Mouse (Mus musculus) lung, embryonic 15.5 days (tissue): Measurements from ENCODE around the gene Kcnk3. TPM values are rescaled to one million over a fixed set of nuclear protein-coding genes. Genes with fewer than 3 reads are reported as not detected.
A peak's percentile ranks its signal among the peaks of the same experiment; 100 is the strongest.

Experiments
- ATAC-seq: fragments of 200-750 bp; cut with Nextera tagmentation; 2 replicates; pipeline ENCODE4 v1.8.0; 2017; ENCODE audit warnings: moderate number of reproducible peaks, borderline replicate concordance; ENCODE audit not compliant: low FRiP score, low TSS enrichment; ENCODE audit errors: extremely low read depth
- H3K27ac ChIP-seq: fragments of 300-500 bp; sonication (generic); 2 replicates; pipeline ENCODE4 v1.5.1; 2015; ENCODE audit warnings: moderate library complexity, mild to moderate bottlenecking, inconsistent platforms
- H3K27me3 ChIP-seq: fragments of 300-500 bp; sonication (generic); 2 replicates; pipeline ENCODE4 v1.6.1; 2015; ENCODE audit warnings: inconsistent platforms
- H3K36me3 ChIP-seq: fragments of 300-500 bp; sonication (generic); 2 replicates; pipeline ENCODE4 v1.6.1; 2015; ENCODE audit warnings: inconsistent platforms
- H3K4me1 ChIP-seq: fragments of 300-500 bp; sonication (generic); 2 replicates; pipeline ENCODE4 v1.6.1; 2015; ENCODE audit warnings: inconsistent platforms
- H3K4me2 ChIP-seq: fragments of 300-500 bp; sonication (generic); 2 replicates; pipeline ENCODE4 v1.6.1; 2015; ENCODE audit warnings: inconsistent platforms, mild to moderate bottlenecking, moderate library complexity
- H3K4me3 ChIP-seq: fragments of 300-500 bp; sonication (generic); 2 replicates; pipeline ENCODE4 v1.5.1; 2015; ENCODE audit warnings: mild to moderate bottlenecking, inconsistent platforms
- H3K9ac ChIP-seq: fragments of 300-500 bp; sonication (generic); 2 replicates; pipeline ENCODE4 v1.6.1; 2015; ENCODE audit warnings: inconsistent platforms
- H3K9me3 ChIP-seq: fragments of 300-500 bp; sonication (generic); 2 replicates; pipeline ENCODE4 v1.6.1; 2016; ENCODE audit warnings: inconsistent platforms
- WGBS: fragments of 180-500 bp; shearing (Covaris S2); methylation state at CpG from one replicate; pipeline ENCODE4 v1.1.7; 2015; 5-methylcytosine and 5-hydroxymethylcytosine counted together
- polyA plus RNA-seq: library from polyadenylated mRNA; unstranded; fragments of >200 nt; fragmentation: Nextera tagmentation; extraction: Ambion mirVana; gene quantifications from 2 replicates; pipeline ENCODE4 v1.2.1, GENCODE M21; 2015

Gene Kcnk3
- polyA plus RNA-seq, 1 experiment from 2014 or later, result 23.1 TPM

DNA sequence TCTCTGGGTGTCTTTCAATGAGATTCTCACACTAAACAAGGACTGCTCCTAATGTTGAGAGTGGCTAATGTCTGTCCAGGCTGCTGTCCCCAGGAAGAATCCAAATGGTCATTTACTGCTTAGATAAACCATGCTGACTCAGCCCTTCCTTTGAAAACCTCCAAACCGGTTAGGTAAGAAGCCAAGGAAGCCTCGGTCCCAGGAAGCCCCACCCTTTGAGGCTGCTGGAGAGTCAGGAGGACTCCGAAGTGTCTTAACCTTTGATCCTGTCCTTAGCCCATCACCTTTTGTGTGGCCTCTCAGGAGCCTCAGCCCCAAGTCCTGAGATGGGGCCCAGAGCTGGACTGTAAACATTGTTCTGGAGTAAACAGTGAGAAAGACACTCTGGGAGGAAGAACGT lies 61.6 kb downstream of the Kcnk3 start:
- no peak overlapping the region for H3K9ac ChIP-seq
- peaks cover 13% of the 10 kb centered on the region for H3K4me1 ChIP-seq
- H3K36me3 ChIP-seq, result 0 out of 2 replicates have a peak, but pooled peaks cover 4% of the 10 kb centered on the region
- no peaks in the 10 kb centered on the region for H3K9me3 ChIP-seq
- no peak for ATAC-seq
- no peak overlapping the region for H3K4me3 ChIP-seq
- 51% methylated on average over 4 of the region's 4 CpGs for WGBS
- H3K4me2 ChIP-seq, result no peak overlapping the region
- H3K27me3 ChIP-seq, result no peaks in the 10 kb centered on the region
- no peak overlapping the region for H3K27ac ChIP-seq

DNA sequence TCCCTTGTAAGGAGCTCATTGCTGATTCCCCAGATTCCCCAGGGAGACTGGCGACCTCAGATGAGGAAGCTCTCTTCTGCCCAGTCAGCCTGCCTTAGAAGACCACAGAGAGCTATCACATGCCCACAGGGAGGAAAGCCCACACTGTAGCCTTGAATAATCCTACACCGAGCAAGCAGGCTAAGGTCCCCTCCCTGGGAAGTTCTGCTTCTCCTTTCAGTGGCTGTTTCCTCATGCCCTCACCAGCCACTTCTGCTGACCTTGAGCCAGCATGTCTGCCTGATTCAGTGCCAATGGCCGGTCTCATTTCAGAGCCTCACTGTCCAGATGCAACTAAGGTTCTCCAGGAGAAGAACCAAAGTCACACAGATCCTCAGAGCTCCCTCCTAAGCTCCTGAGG lies 62.8 kb downstream of the Kcnk3 start:
- WGBS, result 90% methylated on average over 3 of the region's 3 CpGs
- Histone ChIP-seq H3K36me3 (peaks cover 5% of the 10 kb centered on the region; the same call in 1 of the 2 replicates), H3K27me3 (no peaks in the 10 kb centered on the region), H3K4me3 (no peak overlapping the region), H3K9ac (no peak overlapping the region), H3K9me3 (no peaks in the 10 kb centered on the region), H3K27ac (no peak overlapping the region), H3K4me2 (no peak overlapping the region), H3K4me1 (peaks cover 13% of the 10 kb centered on the region)
- no peak for ATAC-seq

DNA sequence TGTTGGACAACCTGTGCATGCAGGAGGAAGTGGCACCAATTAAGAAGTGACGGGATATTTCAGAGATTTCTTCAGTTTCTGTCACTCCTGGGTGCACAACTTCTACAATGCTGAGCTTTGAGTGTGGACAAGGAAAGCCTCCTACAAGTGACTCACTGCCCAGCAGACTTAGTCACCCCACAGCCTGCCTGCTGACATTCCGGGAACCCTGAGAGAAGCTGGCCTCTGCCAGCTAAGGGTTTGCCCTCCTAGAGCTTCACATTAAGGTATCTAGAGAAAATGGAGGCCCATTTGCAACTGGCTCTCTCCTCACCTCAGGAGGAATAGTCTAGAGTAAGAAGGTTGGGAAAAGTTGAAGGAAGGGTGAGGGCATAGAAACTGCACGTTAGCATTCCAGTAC lies 63.6 kb downstream of the Kcnk3 start:
- H3K9me3 ChIP-seq, result no peaks in the 10 kb centered on the region
- no peak for ATAC-seq
- H3K27me3 ChIP-seq, result no peaks in the 10 kb centered on the region
- no peak overlapping the region for H3K4me2 ChIP-seq
- WGBS, result 96% methylated on average over 3 of the region's 3 CpGs
- peaks cover 13% of the 10 kb centered on the region for H3K4me1 ChIP-seq
- H3K9ac ChIP-seq, result no peak overlapping the region
- H3K36me3 ChIP-seq, result peaks cover 10% of the 10 kb centered on the region
- no peak overlapping the region for H3K4me3 ChIP-seq
- no peak overlapping the region for H3K27ac ChIP-seq

DNA sequence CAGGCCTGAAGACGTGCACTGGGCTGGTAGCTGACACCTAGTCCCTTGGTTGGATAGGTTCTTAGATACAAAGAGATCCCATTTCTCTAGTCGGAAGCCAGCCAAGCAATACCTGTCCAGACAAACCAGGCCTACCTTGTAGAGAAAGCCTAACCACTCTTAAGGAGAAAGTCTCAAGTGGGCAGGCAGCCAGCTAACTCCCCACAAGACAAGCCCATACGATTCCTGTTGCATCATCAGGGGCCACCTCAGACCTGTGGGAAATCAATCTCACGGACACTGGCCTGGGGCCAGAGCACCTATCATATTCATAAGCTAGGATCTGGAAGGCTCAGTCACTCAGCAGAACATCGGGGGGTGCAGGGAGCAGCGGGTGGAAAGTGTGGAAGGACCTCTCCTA lies 65.3 kb downstream of the Kcnk3 start:
- H3K4me1 ChIP-seq, result peaks cover 12% of the 10 kb centered on the region
- H3K36me3 ChIP-seq, result peaks cover 17% of the 10 kb centered on the region
- no peak overlapping the region for H3K27ac ChIP-seq
- no peak overlapping the region for H3K4me2 ChIP-seq
- H3K9ac ChIP-seq, result no peak overlapping the region
- ATAC-seq, result no peak
- H3K27me3 ChIP-seq, result no peaks in the 10 kb centered on the region
- no peaks in the 10 kb centered on the region for H3K9me3 ChIP-seq
- H3K4me3 ChIP-seq, result no peak overlapping the region
- 77% methylated on average over 6 of the region's 6 CpGs for WGBS

DNA sequence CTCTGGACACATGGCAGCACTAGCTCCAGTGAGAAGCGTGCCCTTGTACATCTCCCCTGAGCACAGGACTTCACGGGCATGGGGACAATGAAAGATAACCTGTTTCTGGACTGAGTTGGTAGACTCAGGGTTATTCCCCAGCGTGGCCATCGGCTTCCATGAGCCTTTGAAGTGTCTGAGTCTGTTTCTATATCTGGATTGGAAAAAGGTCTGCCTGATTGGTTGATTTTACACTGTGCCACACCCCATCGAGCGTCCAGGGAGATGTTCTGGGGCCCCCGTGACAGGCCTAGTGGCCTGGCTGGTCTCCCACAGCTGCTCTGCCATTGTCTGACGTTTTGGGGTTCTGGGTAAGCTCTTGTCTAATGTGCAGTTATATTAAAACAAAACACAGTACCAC lies 67.1 kb downstream of the Kcnk3 start:
- ATAC-seq, result no peak
- Histone ChIP-seq H3K9ac (no peak overlapping the region), H3K27me3 (no peaks in the 10 kb centered on the region), H3K9me3 (no peaks in the 10 kb centered on the region), H3K4me1 (no peaks in the 10 kb centered on the region), H3K27ac (no peak overlapping the region), H3K4me2 (no peak overlapping the region), H3K4me3 (no peak overlapping the region), H3K36me3 (peaks cover 17% of the 10 kb centered on the region)
- 72% methylated on average over 8 of the region's 8 CpGs for WGBS

DNA sequence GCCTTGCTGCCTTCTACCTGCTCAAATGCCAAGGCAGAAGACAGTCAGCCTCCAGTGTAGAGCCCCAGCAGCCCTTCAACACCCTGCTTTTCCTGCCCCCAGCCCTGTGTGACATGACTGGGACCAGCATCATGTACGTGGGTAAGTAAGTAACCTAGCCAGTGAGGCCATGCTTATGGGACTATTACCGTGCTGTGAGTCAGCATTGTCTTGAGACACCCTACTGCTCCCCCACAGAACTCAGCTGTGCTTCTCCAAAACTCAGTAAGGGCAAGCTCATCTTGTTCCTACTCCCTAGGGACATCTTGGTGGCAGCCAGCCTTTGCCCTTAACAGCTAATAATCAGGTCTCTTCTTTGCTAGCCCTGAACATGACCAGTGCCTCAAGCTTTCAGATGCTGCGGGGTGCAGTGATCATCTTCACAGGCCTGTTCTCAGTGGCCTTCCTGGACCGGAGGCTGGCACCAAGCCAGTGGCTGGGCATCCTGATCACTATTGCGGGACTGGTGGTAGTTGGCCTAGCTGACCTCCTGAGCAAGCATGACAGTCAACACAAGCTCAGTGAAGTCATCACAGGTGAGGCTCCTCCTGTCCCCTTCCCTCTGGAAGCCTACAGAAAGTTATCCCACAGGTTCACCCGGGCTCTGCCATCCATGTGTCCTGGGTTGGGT lies 67.7 kb downstream of the Kcnk3 start:
- no peak for ATAC-seq
- 84% methylated on average over 6 of the region's 6 CpGs for WGBS
- Histone ChIP-seq H3K27ac (no peak overlapping the region), H3K9ac (no peak overlapping the region), H3K4me3 (no peak overlapping the region), H3K4me1 (no peaks in the 10 kb centered on the region), H3K9me3 (no peaks in the 10 kb centered on the region), H3K4me2 (no peak overlapping the region), H3K27me3 (no peaks in the 10 kb centered on the region), H3K36me3 (peaks cover 17% of the 10 kb centered on the region)

DNA sequence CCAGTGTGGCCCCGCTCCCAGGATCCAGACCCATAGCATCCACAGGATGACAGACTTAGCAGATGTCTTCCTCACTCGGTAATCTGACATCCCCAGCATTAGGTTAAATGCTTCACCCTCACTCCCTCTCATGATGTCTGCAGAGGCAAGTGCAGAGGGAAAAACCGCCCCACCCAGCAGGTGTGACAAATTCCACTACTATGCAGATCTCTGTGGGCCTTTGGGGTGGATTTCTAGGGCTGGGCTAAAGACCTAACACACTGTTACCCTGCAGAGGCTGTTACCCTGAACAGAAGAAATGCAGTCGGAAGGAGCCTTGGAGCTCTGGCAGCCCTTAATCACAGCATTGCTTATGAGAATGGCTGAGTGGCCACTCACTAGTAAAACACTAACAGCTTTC lies 71.1 kb downstream of the Kcnk3 start:
- Histone ChIP-seq H3K4me3 (no peak overlapping the region), H3K9me3 (no peaks in the 10 kb centered on the region), H3K4me1 (no peaks in the 10 kb centered on the region), H3K27me3 (no peaks in the 10 kb centered on the region), H3K27ac (no peak overlapping the region), H3K4me2 (no peak overlapping the region), H3K9ac (no peak overlapping the region), H3K36me3 (peaks cover 17% of the 10 kb centered on the region)
- ATAC-seq, result no peak
- WGBS, result 72% methylated on average over 4 of the region's 4 CpGs

DNA sequence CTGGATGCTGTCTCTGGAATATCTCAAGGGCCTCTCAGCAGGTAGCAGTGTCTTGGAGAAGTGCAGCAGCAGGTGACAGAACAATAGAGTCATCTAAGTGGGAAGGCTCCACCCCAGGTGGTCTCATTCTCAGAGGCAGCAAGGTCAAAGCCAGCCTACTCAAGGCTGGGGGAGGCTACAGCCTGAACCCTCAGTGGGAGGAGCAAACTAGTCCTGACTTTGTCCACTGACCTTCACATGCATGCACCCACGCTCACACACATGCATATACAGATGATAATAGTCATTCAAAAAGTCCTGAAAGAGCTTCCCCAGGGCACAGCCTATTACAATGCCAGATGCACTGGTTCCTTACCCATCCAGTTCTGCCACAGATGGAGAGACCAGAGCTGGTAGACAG lies 72.3 kb downstream of the Kcnk3 start:
- 68% methylated on average over 1 of the region's 1 CpGs for WGBS
- peaks cover 13% of the 10 kb centered on the region for H3K36me3 ChIP-seq
- no peaks in the 10 kb centered on the region for H3K9me3 ChIP-seq
- H3K4me2 ChIP-seq, result no peak overlapping the region
- no peak overlapping the region for H3K9ac ChIP-seq
- no peak overlapping the region for H3K27ac ChIP-seq
- no peaks in the 10 kb centered on the region for H3K27me3 ChIP-seq
- no peak overlapping the region for H3K4me3 ChIP-seq
- H3K4me1 ChIP-seq, result no peaks in the 10 kb centered on the region
- ATAC-seq, result no peak

DNA sequence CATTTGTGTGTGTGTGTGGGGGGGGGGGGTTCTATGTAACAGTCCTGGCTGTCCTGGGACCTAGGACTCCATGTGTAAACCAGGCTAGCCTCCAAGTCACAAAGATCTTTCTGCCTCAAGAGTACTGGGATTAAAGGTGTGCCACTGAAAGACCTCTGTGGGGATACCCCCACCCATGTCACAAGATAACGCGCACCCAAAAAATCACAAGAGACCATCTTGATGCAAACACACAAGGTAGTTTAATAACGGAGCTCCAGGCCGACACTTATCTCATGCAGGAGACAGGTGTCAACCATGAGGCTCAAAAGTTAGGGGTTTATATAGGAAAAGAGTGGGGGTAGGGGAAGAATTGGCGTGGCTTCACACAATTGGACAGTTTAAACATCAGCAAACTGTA lies 72.8 kb downstream of the Kcnk3 start:
- H3K4me1 ChIP-seq, result 0 out of 2 replicates have a peak, but pooled peaks cover under 1% of the 10 kb centered on the region
- 90% methylated on average over 5 of the region's 5 CpGs for WGBS
- H3K9ac ChIP-seq, result no peak overlapping the region
- H3K27ac ChIP-seq, result no peak overlapping the region
- no peaks in the 10 kb centered on the region for H3K9me3 ChIP-seq
- H3K36me3 ChIP-seq, result peaks cover 11% of the 10 kb centered on the region
- ATAC-seq, result no peak
- H3K4me2 ChIP-seq, result no peak overlapping the region
- H3K4me3 ChIP-seq, result no peak overlapping the region
- no peaks in the 10 kb centered on the region for H3K27me3 ChIP-seq

DNA sequence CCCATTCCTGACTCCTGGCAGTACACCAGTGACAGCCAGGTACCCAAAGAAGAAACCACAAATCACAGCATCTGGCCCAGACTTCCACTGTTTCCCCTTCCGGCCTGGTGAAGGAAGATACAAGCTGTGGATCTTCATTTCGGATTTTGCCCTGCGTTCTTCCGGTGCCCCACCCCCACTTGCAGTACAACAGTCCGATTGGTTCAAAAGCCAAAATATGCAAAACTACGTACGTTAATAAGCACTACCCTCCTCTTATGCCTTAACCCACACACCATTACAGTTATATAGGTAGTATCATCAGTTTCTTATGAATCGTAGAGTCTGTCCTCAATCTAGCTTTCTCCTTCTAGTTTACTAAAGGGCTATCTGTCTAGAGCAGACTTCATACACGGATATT lies 77.4 kb downstream of the Kcnk3 start:
- Histone ChIP-seq H3K27ac (no peak overlapping the region), H3K36me3 (peaks cover 11% of the 10 kb centered on the region), H3K4me2 (no peak overlapping the region), H3K27me3 (no peaks in the 10 kb centered on the region), H3K4me3 (no peak overlapping the region), H3K4me1 (peaks cover 24% of the 10 kb centered on the region), H3K9ac (no peak overlapping the region), H3K9me3 (no peaks in the 10 kb centered on the region)
- no peak for ATAC-seq
- WGBS, result 86% methylated on average over 9 of the region's 9 CpGs

DNA sequence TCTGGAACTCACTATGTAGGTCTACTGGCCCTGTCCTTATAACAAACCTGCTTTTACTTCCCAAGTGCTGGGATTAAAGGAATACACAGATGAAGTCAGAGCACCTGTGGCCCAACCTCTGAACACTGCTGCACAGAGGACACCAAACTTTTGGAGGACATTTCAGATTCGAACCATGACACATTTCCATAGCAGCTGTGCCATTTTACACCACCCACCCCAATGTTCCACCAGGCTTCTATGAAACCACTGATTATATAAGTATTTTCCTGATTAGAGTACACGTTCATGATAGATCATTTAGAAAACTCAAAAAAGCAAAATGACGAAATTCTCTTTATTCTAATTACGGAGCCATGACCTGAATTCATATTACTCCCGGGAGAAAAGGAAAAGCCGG lies 78.0 kb downstream of the Kcnk3 start:
- H3K36me3 ChIP-seq, result peaks cover 18% of the 10 kb centered on the region
- peak overlapping the region; percentile 64 for H3K4me2 ChIP-seq
- no peaks in the 10 kb centered on the region for H3K9me3 ChIP-seq
- ATAC-seq, result no peak
- peak overlapping the region; percentile 87 for H3K27ac ChIP-seq
- peak overlapping the region; percentile 79 for H3K4me3 ChIP-seq
- H3K27me3 ChIP-seq, result no peaks in the 10 kb centered on the region
- H3K4me1 ChIP-seq, result peaks cover 24% of the 10 kb centered on the region
- peak overlapping the region; percentile 49; the same call in 1 of the 2 replicates for H3K9ac ChIP-seq
- WGBS, result 41% methylated on average over 6 of the region's 6 CpGs

DNA sequence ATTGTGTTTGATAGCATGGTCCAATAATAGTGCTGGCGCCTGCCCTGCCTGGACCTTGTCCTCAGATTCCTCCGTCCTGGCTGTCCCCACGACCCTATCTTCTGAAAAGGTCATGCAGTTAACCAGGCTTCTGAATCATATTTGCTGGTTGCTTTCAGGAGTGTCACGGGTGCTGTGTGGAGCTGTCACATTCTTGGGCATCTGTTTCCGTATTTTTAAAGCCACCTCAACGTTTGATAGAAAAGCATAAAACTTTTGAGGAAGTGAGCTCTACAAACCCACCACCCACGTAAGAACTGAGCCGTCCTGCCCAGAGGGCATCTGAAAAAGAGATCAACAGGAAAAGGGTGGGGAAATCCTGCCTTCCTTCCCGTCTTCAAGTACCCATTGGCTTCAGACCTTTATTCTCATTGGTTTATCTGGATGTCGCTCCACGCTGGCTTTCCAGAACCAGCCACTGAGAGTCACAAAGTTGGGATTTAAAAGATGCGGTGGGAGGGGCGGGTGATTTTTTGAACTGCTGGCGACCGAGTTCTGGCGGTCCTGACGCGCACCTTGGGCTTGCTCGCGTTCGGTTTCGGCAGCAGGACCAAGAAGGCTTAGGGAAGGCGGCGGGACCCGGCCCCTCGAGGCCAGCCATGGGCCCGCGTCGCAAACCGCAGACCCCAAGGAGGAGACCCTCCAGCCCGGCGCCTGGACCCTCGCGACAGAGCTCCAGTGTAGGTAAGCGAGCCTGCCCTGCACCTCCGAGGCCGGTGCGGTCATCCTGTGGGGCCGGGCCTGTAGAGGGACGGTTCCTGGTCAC lies 78.6 kb downstream of the Kcnk3 start, which contains the start of gene Cenpa:
Cenpa (plus strand) TSS at position 387 of the 805 bp plus-strand sequence.
- Histone ChIP-seq H3K9me3 (no peaks in the 10 kb centered on the region), H3K4me3 (peak within 1 kb of the TSS; percentile 79), H3K27ac (peak within 1 kb of the TSS; percentile 87), H3K4me1 (peaks cover 24% of the 10 kb centered on the region), H3K36me3 (peaks cover 22% of the 10 kb centered on the region), H3K27me3 (no peaks in the 10 kb centered on the region), H3K9ac (peak within 1 kb of the TSS; percentile 79), H3K4me2 (peak within 1 kb of the TSS; percentile 64)
- peak; percentile 92 for ATAC-seq
- under 1% methylated on average over 40 of the region's 40 CpGs for WGBS
